Mouse (Mus musculus) brain, adult 2 months (tissue): ENCODE data around the gene Selenos.
A peak's percentile ranks its signal among the peaks of the same experiment; 100 is the strongest.

Experiments
- DNase-seq: peaks from one replicate; pipeline ENCODE4 v3.0.0; 2011; ENCODE audit warnings: low read depth, low spot score

Selenos gene

DNA sequence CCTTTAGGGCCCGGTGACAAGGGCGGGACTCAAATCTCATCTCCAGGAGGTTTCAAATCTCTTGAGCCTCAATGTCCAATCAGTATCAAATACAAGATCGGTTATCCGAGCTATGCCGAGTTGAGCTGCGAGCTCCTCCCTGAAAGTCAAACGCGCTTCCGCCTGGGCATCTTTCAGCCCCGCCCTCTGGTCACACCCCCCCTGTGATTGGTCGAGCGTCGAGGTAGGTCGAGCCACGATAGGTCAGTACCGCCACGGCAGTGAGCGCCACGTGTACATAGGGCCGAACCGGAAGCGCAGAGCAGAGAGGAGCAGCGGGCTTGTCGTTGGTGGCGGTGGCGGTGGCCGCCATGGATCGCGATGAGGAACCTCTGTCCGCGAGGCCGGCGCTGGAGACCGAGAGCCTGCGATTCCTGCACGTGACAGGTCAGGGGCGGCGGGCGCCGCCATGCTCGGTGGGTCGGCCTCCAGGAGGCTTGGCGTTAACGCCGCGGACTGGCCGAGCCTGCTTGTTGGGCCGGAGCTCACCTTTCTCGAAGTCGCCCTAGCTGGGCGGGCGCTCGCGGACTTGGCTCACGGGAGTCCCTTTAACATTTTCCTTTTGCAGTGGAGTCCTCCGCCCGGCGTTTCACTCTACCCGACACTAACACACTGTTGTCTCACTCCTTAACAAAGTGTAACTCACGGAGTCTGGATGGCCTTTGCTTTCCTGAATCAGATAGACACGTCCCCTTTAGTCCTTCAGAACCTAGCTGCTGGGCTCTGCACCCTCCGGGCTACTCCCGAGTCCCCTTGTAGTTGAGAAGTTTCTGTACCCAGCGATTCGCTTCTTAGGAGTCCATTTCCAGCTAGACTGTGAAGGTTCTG, at the start of gene Selenos:
Gene Selenos (plus strand): TSS at position 286 of the 867 bp plus-strand sequence.
- DNase-seq: peak; percentile 99

DNA sequence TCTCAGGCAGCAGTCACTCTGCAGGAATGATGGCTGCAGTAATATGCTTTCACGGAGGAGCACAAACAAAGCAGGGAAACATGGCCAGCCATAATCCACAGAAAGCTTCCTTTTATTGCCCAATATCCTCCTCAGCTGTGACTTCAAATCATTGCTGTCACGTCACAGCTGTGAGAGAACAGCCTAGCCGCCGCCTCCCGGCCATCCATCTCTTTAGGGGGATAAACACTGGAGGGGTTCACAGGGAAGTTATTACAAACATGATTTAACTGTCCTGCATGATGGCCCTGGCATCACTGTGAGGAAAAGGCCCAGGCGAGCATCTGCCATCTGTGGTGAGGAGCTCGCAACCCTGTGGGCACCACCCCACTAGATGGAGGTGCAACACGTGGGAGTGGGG, 42.6 kb upstream of the Selenos start:
- DNase-seq: no peak

DNA sequence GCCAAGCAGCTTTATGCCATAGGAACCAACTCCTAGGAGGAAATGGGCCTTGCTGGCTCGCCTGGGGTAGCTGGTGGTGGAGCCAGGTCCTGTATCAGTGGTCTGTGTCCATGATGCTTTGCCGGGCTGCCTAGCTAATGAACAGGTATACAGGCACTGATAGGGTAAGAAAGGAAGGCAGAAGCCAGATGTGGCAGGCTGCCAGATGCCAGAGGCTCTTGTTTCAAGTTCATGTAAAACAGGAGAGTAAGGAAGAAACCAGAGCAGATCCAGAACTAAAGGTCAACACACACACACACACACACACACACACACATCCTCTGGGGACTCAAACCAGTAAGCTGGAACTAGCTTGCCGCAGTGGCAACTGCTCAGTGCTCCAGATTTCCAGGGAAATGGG, 41.2 kb upstream of the Selenos start:
- DNase-seq: no peak

DNA sequence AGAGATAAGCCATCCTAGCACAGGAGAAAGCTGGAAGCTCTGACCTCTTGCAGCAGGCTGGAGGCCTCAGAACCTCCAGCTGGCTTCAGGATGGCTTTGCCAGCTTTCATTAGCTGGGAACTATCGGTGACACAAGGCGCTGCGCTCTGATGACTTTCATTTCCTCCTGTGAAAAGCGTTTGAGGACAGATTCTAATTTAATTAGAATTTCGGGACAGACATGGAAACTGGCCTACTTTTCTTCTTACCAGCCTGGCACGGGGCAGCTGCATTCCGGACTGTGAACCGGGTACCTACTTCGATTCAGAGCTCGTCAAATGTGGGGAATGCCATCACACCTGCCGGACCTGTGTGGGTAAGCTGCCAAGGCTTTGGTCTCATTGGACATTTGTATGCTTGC, 40.7 kb upstream of the Selenos start:
- DNase-seq: peak; percentile 91

DNA sequence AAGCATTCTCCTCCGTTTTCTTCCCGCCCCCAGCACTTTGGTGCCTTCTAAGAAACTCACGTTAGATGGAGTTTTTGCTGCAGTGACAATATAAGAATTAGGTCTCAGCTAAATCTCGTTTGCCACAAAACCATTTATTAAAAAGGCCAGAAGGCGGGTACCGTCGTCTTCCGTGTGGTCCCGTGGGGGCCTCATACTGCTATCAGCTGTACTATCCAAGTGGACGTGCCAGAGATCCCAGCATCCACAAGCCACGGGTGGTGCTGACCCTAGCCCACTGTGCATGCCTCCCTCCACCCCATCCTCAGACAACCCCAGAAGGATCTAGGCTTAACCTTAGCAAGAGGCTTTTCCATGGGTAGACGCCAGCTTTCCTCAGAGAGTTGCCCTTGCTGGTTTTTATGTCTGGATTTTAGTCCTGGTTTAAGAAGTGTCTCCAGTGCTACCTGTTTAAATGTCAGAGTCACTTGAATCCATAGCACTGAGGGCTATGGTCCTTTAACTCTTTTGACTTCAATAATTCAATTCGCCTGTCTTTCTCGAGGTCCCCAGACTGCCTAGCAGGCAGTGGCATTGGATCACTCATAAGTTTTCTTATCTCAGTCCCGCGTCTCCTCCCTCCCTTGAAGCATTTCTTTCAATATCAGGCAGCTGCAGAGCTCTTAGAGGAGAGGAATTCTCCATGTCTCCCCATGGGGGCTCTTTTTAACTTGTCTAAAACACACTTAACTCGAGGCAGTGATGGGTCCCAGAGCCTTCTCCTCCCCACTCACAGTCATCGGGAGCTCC, 39.2 kb upstream of the Selenos start:
- DNase-seq: no peak

DNA sequence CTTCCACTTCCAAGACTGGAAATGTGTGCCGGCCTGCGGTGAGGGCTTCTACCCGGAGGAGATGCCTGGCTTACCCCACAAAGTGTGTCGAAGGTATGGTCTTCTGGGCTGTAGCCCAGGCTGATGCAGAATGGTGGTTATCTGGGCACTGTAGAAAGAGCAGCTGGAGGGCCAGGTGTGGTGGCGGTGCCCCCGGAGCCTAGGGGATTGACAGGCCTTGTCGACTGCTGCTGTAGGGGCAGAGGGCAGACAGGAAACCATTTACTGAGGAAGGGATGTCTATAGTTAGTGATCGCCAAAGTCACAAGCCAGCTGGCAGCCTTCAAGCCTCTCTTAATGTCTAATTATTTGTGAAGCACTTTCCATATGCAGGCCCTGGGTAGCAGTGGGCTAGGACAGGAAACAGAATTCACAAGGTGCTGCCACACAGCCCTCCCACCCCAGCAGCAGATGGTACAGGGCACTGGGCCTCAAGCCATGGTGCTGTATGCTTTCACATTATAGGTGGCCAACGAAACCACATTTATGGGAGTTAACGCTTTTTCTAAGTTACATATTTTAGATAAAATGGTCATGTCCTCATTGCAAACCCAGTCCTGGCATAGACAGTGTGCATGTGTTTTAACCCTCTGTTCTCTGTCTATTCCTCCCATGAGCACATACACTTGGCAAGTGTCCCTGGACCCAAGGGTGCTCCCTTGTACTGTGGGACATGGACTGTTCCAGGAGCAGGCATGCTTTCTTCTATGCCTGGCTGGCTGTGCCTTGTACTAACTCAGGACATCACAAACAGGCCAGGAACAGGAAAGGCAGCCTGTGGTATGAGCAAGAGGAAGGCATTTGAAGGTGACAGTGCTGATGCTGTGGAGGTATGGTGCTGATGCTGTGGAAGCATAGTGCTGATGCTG, 35.6 kb upstream of the Selenos start, which contains the start of gene Gm45213:
Gene Gm45213 (plus strand): TSS at position 51 of the 908 bp plus-strand sequence.
- peak; percentile 93 for DNase-seq

DNA sequence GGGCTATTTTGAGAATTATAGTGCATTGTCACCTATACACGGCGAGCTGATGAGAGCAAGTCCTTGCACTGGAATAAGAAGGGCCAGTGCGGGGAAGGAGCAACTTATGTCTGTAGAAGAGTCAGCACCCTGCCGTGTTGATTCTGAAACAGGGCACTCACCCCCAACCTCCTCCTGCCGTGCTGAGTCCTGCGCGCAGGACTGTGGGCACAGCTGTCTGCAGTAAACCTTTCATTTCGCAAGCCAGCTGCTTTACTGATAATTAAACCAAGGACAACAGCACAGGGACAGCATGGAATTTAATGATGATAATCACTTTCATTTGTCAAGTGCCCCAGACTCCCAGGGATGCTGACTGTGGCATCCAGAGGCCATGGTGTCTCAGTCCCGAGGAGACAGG, 34.8 kb upstream of the Selenos start:
- peak; percentile 13 for DNase-seq

DNA sequence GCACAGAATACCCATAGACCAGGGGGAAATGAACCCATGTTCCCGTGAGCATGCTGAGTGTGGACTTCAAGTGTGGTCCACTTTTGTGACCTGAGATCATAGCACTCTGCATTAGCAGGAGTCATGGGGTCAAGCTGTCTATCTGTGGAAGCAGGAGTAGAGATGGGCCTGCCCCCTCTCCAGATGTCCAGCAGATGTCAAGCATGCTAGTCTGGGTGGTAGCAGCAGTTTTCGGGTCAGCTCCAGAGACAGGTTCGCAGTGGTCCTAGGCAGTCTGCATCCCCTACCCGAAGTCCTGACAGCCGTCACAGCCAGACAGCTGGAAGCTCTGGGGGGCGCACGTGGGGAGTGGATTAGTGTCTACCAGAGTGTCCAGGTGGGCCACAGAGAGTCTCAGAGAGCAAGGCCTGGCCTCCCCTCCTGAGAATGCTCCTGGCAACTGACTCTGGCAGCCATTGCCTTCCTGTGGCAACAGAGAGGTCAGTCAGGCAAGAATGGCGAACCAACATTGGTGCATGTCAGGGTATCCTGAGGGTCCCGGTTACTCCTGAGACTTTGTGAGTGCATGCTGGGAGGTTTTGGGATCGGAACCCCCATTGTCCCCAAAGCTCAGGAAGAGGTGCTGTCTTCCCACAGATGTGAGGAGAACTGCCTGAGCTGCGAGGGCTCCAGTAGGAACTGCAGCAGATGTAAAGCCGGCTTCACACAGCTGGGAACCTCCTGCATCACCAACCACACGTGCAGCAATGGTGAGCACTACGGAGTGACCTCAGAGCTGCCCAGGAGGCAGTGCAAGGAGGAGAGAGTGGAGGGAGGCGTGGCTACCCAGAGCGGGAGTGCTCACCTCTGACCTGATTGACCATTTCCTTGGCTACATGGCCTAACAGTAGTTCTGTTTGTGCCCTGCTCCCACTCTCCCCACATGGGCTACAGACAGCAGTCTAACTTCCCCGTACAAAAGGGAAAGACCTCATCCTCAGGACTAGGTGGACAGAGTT, 32.2 kb upstream of the Selenos start:
- DNase-seq: no peak

DNA sequence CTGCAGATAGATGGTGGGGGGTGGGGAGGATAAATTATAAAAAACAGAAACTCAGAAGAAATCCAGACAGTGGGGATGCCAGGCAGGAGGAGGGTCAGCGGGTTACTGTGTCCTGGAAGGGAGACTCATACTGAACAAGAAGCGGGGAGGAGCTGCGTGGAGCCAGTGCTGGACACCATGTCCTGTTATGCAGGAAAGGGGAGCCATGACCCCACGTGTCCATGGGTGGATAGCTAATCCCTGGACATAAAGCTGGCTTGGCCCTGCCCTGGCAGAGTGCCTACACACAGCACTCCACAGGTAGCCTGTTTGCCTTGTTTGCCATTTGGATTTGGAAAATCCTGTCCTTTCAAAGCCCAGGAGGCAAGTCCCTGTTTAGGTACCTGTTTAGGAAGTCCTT, 31.5 kb upstream of the Selenos start:
- no peak for DNase-seq

DNA sequence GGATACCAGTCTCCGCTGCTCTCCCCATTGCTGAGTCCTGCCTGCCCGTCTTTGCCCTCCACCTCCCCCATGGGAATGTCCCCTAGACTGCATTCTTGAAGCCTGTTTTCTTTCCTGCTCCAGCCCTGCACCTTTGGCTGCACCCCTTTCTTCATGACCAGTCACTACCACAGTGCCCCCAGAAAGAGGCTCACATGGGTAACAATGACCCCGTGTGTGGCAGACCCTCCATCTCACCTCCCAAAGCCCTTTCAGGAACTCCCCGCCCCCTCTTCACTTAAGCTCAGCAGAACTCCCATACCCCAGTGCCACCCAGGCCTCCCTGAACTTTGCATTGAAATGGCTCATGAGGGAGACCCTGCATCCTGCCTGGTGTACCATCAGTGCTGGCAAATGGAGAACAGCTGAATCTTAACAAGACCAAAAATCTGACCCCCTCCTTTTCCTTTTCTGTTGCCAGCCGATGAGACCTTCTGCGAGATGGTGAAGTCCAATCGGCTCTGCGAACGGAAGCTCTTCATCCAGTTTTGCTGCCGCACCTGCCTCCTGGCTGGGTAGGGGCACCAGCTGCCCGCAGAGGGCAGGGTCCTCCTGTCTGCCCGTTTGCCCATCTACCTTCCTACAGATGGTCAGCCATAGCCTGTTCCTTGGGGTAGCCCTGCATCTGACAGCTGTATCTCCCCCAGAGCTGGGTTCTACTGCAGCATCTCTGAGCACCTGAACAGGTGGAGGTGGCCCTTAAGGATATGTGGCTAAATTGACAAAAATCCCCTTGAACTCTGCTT, 30.8 kb upstream of the Selenos start:
- DNase-seq: no peak

DNA sequence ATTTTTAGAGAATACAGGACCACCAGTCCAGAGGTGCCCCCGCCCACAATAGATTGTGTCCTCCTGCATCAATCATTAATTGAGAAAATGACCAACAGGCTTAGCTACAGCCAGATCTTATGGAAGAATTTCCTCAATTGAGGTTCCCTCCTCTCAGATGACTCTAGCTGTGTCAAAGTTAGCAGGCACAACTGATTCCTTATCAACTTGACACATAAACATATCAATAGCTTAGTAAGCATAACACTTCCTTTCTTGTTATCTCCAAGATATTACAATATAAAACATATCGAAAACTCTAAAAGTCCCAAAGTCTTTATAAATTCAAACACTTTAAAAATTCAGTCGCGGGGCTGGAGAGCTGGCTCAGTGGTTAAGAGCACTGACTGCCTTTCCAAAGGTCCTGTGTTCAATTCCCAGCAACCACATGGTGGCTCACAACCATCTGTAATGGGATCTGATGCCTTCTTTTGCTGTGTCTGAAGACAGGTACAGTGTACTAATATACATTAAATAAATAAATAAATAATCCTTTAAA, 25.4 kb upstream of the Selenos start:
- no peak for DNase-seq

DNA sequence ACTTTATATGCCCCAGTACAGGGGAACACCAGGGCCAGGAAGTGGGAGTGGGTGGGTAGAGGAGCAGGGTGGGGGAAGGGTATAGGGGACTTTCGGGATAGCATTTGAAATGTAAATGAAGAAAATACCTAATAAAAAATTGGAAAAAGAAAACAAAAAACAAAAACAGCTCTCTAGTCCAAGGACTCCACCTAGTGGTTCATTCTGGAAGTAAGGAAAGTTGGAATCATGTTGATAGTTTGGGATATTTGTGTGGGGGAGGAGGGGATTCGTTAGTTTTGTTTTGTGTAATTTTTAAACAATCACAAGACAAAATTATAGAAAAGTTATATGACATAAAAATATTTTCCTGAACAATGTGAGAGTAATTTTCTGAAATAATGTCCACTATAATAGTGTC, 24.1 kb upstream of the Selenos start:
- DNase-seq: peak; percentile 36

DNA sequence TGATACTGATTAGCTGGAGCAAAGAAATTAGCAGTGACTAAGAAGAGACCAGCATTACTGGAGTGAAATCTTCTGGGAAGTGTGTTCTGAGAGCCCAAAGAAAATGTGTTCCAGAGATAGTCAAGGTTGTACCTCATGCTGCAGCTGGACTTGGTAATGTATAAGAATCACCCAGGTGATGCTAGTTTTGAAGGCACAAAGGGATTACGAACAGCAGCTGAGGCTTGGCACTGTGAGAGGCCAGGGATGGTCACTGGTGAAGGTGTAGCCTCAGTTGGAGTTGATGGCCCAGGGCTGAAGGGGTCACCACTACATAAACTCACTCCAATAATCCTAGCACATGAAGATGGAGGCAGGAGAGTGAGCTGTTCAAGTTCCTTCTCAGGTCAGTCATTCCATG, 20.7 kb upstream of the Selenos start, which contains the start of gene Snrpa1:
Gene Snrpa1 (plus strand): TSS at position 301 of the 400 bp plus-strand sequence.
- DNase-seq: no peak

DNA sequence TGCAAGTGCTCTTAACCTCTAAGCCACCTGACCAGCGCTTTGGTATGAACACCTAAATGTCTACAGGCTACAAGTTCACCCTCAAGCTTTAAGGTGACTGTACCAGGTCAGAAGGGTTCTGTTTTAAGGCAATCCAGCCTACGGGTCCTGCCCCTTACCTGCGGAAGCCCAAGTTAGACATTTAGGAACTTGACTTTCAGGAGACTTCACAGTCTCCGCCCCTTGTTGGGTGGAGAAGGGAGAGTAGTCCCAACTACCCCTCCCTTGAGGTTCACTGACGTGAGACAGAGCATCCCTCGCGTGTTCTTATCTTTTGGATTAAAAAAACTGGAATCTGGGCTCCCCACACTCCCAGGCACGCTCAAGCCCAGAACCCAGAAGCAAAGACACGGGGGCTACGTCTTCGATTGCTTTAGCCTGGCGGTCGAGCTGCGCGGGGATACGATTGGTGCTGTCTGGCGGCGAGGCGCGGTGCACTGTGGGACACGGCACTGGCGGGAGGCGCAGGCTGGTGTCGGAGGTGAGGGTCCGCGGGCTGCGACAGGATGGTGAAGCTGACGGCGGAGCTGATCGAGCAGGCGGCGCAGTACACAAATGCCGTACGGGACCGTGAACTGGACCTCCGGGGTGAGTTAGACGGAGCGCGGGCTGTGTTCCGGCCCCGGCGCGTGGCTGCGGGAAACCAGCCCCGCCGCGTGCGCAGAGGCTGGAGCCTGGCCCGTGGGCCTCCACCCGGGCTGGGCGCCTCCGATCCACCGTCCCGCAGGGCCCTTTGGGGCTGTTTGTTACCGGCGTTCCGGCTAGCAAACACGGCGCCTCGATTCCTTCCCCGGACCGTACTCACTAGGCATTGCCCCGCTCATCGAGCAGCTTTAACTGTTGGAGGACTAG, 19.1 kb upstream of the Selenos start:
- peak; percentile 96 for DNase-seq

DNA sequence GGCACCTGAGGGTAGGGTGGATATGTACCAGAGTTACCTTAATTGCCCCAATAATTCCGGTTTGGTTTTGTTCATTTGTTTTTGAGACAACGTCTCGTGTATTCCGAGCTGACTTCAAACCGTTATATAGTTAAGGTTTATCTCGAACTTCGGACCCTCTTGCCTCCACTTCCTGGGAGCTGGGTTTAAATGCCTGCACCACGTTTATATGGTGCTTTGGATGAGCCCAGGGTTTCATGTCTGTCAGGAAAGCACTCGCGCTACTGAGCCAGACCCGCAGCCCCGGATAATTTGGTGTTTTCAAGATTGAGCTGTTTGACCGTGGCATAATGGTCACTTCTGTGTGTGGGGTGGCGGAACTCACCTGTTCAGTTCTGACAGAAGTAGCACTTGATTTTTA, 18.4 kb upstream of the Selenos start:
- no peak for DNase-seq

DNA sequence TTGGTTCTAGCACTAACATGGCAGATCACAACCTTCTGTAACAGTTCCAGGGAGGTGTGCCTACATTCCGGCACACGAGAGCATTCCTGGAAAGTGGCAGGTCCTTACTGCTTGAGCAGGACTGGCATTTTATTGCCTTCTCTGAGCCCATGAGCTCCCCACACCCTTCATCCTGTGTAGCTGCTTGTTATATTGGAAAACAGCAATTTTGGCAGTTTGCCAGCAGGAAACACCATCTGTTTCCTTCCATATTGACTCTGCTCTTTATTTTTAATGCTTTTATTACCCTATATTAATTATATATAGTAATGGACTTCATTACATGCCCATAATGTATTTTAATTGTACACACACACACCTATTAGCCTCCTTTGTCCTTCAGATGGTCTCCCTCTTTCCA, 3.0 kb upstream of the Selenos start:
- peak; percentile 64 for DNase-seq

DNA sequence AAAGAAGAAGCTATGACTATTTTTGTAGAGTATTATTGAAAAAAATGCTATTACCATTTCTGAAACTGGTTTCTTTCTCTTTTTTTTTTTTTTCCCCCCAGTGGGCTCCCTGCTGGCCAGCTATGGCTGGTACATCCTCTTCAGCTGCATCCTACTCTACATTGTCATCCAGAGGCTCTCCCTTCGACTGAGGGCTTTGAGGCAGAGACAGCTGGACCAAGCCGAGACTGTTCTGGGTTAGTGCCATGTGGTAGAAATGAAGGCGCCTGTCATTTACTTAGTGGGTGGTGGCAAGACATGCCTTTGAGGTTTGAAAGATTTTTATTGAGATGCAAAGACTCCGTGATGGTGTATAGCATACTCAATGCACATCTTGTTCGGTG, 773 bp downstream of the Selenos start:
- peak; percentile 17 for DNase-seq

DNA sequence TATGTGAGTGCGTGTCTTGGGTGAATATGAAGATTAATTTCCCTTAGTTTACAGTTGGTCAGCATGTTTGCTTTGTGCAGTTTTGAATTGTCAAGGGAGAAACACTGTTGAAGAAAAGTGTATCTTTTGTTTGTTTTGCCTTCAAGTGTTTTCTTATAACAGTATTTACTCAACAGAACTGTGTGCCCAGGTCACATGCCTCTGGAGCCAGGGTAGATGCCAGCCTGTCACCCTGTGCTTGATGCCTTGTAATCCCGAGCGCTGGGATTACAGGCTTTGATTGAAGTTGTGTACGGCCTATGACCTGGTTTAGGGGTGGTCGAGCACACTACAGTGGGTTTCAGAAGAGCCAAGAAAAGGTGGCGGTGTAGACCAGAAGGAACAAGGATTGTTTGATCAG, 4.3 kb downstream of the Selenos start:
- no peak for DNase-seq
